Mouse (Mus musculus) thymus, adult 2 months (tissue): Measurements from ENCODE around the gene Pwwp2b.

Experiments used
- CTCF ChIP-seq: fragments of 200-500 bp; IDR thresholded peaks from 2 replicates; pipeline ENCODE4 v1.5.1; 2012; ENCODE audit warnings: mild to moderate bottlenecking, control low read depth, low read length, moderate library complexity, borderline replicate concordance; ENCODE audit not compliant: control insufficient read depth, poor library complexity, insufficient read depth; ENCODE audit errors: extremely low read depth
- POLR2A ChIP-seq: fragments of 200-500 bp; IDR thresholded peaks from 2 replicates; pipeline ENCODE4 v1.6.1; 2012; ENCODE audit warnings: mild to moderate bottlenecking, low read length, control low read depth, moderate library complexity; ENCODE audit not compliant: control insufficient read depth, poor library complexity, insufficient read depth; ENCODE audit errors: extremely low read depth

DNA sequence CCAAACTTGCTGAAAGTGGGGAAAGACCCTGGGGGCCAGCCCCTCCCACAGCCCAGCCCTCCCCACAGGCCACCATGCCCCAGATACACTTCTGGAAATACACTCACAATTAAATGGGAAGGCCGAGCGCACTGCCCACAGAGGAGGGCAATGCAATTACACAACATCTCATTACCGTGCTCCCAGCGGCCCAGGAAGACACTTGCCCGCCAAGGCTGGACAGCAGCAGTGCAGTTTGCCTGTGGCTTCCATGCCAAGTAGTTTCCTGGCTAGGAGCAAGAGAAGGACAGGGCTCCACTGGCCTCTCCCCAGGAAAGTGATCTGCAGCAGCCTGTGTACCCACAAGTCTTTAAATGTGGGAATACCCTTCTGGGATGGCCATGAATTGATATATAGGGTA lies 64.4 kb downstream of the Pwwp2b start:
- no peak for TF ChIP-seq CTCF
- no peak for TF ChIP-seq POLR2A
